Mouse (Mus musculus): Measurements from ENCODE around the gene Grsf1. TPM values are rescaled to one million over a fixed set of nuclear protein-coding genes. Genes with fewer than 3 reads are reported as not detected.
A peak's percentile ranks its signal among the peaks of the same experiment; 100 is the strongest.

The Grsf1 gene
- total and polyA plus RNA-seq, 2 experiments from 2014 or later, result 68.2 to 125 TPM

- Histone ChIP-seq H3K9me3 (replicated peaks; ENCODE audit: control insufficient read depth, low read length) (no peaks in the 10 kb centered on the region), H3K27me3 (ENCODE audit: control insufficient read depth, insufficient read depth, low read length) (no peaks in the 10 kb centered on the region), H3K27ac (ENCODE audit: low read depth) (peak within 1 kb of the TSS; percentile 96), H3K4me2 (ENCODE audit: low read depth, low read length) (peak within 1 kb of the TSS; percentile 96), H3K36me3 (replicated peaks; ENCODE audit: control insufficient read depth, insufficient read depth, low read length) (no peaks in the 10 kb centered on the region), H3K4me3 (ENCODE audit: low read depth, low read length) (peak within 1 kb of the TSS; percentile 95), H3K9ac (replicated peaks; ENCODE audit: low read depth, low read length) (peak within 1 kb of the TSS; percentile 96), H3K4me1 (ENCODE audit: control insufficient read depth, insufficient read depth) (peaks cover 27% of the 10 kb centered on the region)
- under 1% methylated on average over 49 of the region's 54 CpGs for WGBS
- TF ChIP-seq CTCF (IDR thresholded peaks at IDR 0.05; ENCODE audit: low read depth) (no peak), EP300 (IDR thresholded peaks at IDR 0.05; ENCODE audit: low read depth) (peak; percentile 79)
- peak; percentile 96 for ATAC-seq (ENCODE audit: insufficient read depth, low read depth)
- peak; percentile 93 for DNase-seq (ENCODE audit: low spot score)
These were observed 44.4 kb upstream of the Grsf1 start, which contains the start of gene Mob1b for GRCm38 (mm10) chr5:88720116-88721002. Gene Mob1b (plus strand): TSS chr5:88720855.

DNA sequence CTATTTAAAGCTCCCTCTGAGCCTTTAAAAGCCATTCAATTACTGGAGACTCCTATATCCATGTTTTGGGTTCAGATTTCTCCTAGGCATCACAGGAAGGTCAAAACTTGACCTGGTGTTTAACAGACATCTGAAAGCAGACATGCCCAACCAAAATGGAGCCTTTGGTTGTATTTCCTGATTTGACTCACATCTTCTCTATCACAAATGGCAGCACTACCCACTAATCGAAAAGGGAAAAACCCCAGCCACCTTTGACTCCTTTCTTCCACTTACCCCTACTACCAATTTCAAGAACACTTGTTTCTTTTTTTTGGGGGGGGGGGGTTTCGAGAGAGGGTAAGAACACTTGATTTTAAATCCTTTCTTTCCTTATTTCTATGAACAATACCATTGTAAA is 41.0 kb upstream of the Grsf1 start:
- no peak overlapping the region for H3K9ac ChIP-seq (replicated peaks; ENCODE audit: low read depth, low read length)
- 85% methylated on average over 2 of the region's 2 CpGs for WGBS
- no peaks in the 10 kb centered on the region for H3K27me3 ChIP-seq (ENCODE audit: control insufficient read depth, insufficient read depth, low read length)
- no peak overlapping the region for H3K27ac ChIP-seq (ENCODE audit: low read depth)
- no peaks in the 10 kb centered on the region for H3K9me3 ChIP-seq (replicated peaks; ENCODE audit: control insufficient read depth, low read length)
- H3K4me2 ChIP-seq (ENCODE audit: low read depth, low read length), result no peak overlapping the region
- no peak overlapping the region for H3K4me3 ChIP-seq (ENCODE audit: low read depth, low read length)
- TF ChIP-seq CTCF (IDR thresholded peaks at IDR 0.05; ENCODE audit: low read depth) (no peak), EP300 (IDR thresholded peaks at IDR 0.05; ENCODE audit: low read depth) (no peak)
- peaks cover 4% of the 10 kb centered on the region; the same call in 1 of the 2 replicates for H3K4me1 ChIP-seq (ENCODE audit: control insufficient read depth, insufficient read depth)
- no peaks in the 10 kb centered on the region for H3K36me3 ChIP-seq (replicated peaks; ENCODE audit: control insufficient read depth, insufficient read depth, low read length)
- DNase-seq (ENCODE audit: low spot score), result no peak
- ATAC-seq (ENCODE audit: insufficient read depth, low read depth), result no peak

DNA sequence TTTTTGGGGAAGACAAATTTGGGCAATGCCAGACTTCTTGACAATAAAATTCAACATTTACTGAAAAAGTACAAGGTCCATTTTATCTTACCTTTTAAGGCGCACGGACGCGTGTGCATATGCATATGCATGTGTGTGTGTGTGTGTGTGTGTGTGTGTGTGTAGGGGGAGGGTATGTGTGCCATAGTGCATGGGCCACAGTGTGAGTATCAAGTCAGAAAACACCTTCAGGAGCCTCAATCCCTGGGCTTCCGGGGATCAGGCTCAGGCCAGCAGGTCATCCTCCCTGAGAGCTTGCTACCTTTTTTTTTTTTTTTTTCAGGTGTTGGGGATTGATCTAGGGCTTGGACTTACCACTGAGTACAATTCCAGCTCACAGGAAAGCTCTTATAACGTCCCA is 36.4 kb upstream of the Grsf1 start:
- Histone ChIP-seq H3K27ac (ENCODE audit: low read depth) (peak overlapping the region; percentile 96), H3K36me3 (replicated peaks; ENCODE audit: control insufficient read depth, insufficient read depth, low read length) (no peaks in the 10 kb centered on the region), H3K4me2 (ENCODE audit: low read depth, low read length) (peak overlapping the region; percentile 50), H3K4me3 (ENCODE audit: low read depth, low read length) (peak overlapping the region; percentile 25; the same call in 1 of the 2 replicates), H3K9me3 (replicated peaks; ENCODE audit: control insufficient read depth, low read length) (no peaks in the 10 kb centered on the region), H3K9ac (replicated peaks; ENCODE audit: low read depth, low read length) (no peak overlapping the region), H3K27me3 (ENCODE audit: control insufficient read depth, insufficient read depth, low read length) (no peaks in the 10 kb centered on the region), H3K4me1 (ENCODE audit: control insufficient read depth, insufficient read depth) (peaks cover 11% of the 10 kb centered on the region; the same call in 1 of the 2 replicates)
- ATAC-seq (ENCODE audit: insufficient read depth, low read depth) (peak; percentile 51), DNase-seq (ENCODE audit: low spot score) (no peak)
- TF ChIP-seq EP300 (IDR thresholded peaks at IDR 0.05; ENCODE audit: low read depth) (no peak), CTCF (IDR thresholded peaks at IDR 0.05; ENCODE audit: low read depth) (no peak)
- WGBS, result 46% methylated on average over 6 of the region's 6 CpGs

GRCm38 (mm10) chr5:88711618-88712224 is 35.8 kb upstream of the Grsf1 start:
- peak; percentile 88 for ATAC-seq (ENCODE audit: insufficient read depth, low read depth)
- 13% methylated on average over 10 of the region's 10 CpGs for WGBS
- no peaks in the 10 kb centered on the region for H3K36me3 ChIP-seq (replicated peaks; ENCODE audit: control insufficient read depth, insufficient read depth, low read length)
- H3K4me2 ChIP-seq (ENCODE audit: low read depth, low read length), result peak overlapping the region; percentile 50
- TF ChIP-seq EP300 (IDR thresholded peaks at IDR 0.05; ENCODE audit: low read depth), result no peak
- TF ChIP-seq CTCF (IDR thresholded peaks at IDR 0.05; ENCODE audit: low read depth), result no peak
- peak overlapping the region; percentile 96 for H3K27ac ChIP-seq (ENCODE audit: low read depth)
- H3K4me1 ChIP-seq (ENCODE audit: control insufficient read depth, insufficient read depth), result peaks cover 11% of the 10 kb centered on the region; the same call in 1 of the 2 replicates
- no peak overlapping the region; the same call in 1 of the 2 replicates for H3K9ac ChIP-seq (replicated peaks; ENCODE audit: low read depth, low read length)
- no peaks in the 10 kb centered on the region for H3K27me3 ChIP-seq (ENCODE audit: control insufficient read depth, insufficient read depth, low read length)
- peak overlapping the region; percentile 25; the same call in 1 of the 2 replicates for H3K4me3 ChIP-seq (ENCODE audit: low read depth, low read length)
- DNase-seq (ENCODE audit: low spot score), result peak; percentile 80
- H3K9me3 ChIP-seq (replicated peaks; ENCODE audit: control insufficient read depth, low read length), result no peaks in the 10 kb centered on the region

DNA sequence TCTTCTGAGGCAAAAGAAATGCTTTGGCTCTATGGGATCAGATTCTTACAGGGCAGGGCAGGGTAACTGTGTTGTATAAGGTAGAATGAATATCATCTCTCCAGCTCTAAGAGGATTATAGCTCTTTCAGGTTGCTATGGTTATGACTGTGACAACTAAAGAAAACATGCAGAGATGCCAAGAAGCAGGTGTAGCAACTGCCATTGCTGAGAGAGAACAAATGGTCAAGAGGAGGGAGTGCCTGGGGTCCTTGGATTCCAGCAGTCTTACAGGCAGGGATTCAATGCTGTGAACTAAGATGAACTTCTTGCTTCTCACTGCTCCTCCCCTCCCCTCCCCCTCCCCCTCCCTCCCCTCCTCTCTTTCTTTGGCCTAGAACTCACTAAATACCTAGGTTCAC is 35.2 kb upstream of the Grsf1 start:
- TF ChIP-seq EP300 (IDR thresholded peaks at IDR 0.05; ENCODE audit: low read depth) (no peak), CTCF (IDR thresholded peaks at IDR 0.05; ENCODE audit: low read depth) (no peak)
- H3K27me3 ChIP-seq (ENCODE audit: control insufficient read depth, insufficient read depth, low read length), result no peaks in the 10 kb centered on the region
- no peak overlapping the region; the same call in 1 of the 2 replicates for H3K9ac ChIP-seq (replicated peaks; ENCODE audit: low read depth, low read length)
- H3K27ac ChIP-seq (ENCODE audit: low read depth), result peak overlapping the region; percentile 96
- ATAC-seq (ENCODE audit: insufficient read depth, low read depth) (peak; percentile 18; the same call in 1 of the 2 replicates), DNase-seq (ENCODE audit: low spot score) (no peak)
- no peak overlapping the region for H3K4me3 ChIP-seq (ENCODE audit: low read depth, low read length)
- no peaks in the 10 kb centered on the region for H3K36me3 ChIP-seq (replicated peaks; ENCODE audit: control insufficient read depth, insufficient read depth, low read length)
- H3K4me2 ChIP-seq (ENCODE audit: low read depth, low read length), result peak overlapping the region; percentile 50
- H3K4me1 ChIP-seq (ENCODE audit: control insufficient read depth, insufficient read depth), result peaks cover 11% of the 10 kb centered on the region; the same call in 1 of the 2 replicates
- H3K9me3 ChIP-seq (replicated peaks; ENCODE audit: control insufficient read depth, low read length), result no peaks in the 10 kb centered on the region
